Mouse (Mus musculus) cortical plate, adult 2 months (tissue): ENCODE results near the gene Prph.

Experiments used
- CTCF ChIP-seq: fragments of 200-500 bp; IDR thresholded peaks from 2 replicates; pipeline ENCODE4 v1.5.1; 2011; ENCODE audit warnings: mild to moderate bottlenecking, control low read depth, low read length; ENCODE audit not compliant: insufficient read depth; ENCODE audit errors: extremely low read depth
- POLR2A ChIP-seq: fragments of 200-500 bp; IDR thresholded peaks from 2 replicates; pipeline ENCODE4 v1.6.1; 2011; ENCODE audit warnings: mild to moderate bottlenecking, low read length, control low read depth; ENCODE audit not compliant: insufficient read depth; ENCODE audit errors: extremely low read depth

DNA sequence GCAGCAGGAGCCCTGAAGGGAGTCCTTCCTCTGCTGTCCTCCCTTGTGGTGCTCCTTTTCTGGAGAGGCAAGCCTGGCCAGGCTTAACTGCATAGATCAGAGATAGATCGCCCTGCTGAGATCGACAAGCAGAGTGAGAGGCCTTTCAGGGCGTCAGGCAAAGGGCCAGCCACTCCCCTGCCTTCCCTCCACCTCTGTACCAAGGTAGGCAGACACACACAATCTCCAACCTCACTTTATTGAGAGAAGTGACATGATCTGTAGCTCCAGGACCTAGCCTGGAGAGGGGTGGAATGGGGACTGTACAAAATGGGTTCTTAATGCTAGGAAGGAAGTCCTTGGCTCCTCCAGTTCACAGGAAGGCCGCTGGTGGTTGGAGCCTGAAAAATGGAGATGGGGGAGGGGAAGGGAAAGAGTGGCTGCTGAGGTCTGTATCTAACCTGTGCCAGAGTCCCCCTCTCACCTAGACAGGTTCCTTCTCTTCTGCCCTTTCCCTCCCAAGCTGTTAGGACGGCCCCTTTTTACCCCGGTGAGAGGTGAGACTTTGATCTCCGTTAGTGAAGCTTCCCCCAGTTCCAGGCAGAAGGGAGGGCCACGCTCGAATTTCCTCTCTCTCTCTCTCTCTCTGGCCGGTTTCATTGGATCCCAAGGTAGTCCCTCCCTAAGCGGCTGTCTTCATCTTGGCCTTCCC, 29.0 kb downstream of the Prph start:
- no peak for TF ChIP-seq CTCF
- TF ChIP-seq POLR2A, result no peak
